Mouse (Mus musculus): ENCODE results near the gene Lpar3. TPM values are rescaled to one million over a fixed set of nuclear protein-coding genes. Genes with fewer than 3 reads are reported as not detected.
A peak's percentile ranks its signal among the peaks of the same experiment; 100 is the strongest.

The Lpar3 gene
- polyA plus RNA-seq, 1 experiment from 2014 or later, result 9.5 TPM

DNA sequence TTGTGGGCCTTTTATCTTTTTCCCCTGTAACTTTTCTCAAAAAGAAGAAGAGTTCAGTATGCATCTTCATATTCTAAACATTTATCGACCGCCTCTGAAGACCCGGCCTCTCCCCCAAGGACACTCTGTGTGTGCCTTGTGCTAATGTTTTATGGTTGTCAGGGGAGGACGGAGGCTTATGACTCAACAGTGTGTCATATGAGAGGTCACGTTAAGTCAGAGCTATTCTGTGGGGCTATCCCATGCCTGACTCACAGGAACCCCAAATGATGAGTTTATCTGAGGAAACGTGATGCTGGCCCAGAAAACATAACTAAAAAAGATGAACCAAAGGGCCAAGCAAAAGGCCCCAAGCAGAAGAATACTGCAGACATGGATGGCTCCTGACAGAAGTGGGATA is 31.0 kb downstream of the Lpar3 start:
- Histone ChIP-seq H3K27ac (ENCODE audit: low read length) (no peak overlapping the region), H3K36me3 (ENCODE audit: insufficient read depth, low read length) (no peaks in the 10 kb centered on the region), H3K27me3 (replicated peaks; ENCODE audit: insufficient read depth, low read length) (no peaks in the 10 kb centered on the region), H3K9ac (replicated peaks; ENCODE audit: low read depth) (no peak overlapping the region), H3K4me2 (replicated peaks; ENCODE audit: low read depth, low read length) (no peak overlapping the region), H3K4me1 (ENCODE audit: insufficient read depth, low read depth, low read length) (no peaks in the 10 kb centered on the region), H3K4me3 (ENCODE audit: low read depth, low read length) (no peak overlapping the region), H3K9me3 (ENCODE audit: low read length) (no peaks in the 10 kb centered on the region)
- no peak for TF ChIP-seq EP300 (IDR thresholded peaks at IDR 0.05)
- TF ChIP-seq CTCF (IDR thresholded peaks at IDR 0.05), result no peak
- WGBS, result 71% methylated on average over 6 of the region's 6 CpGs
- DNase-seq (ENCODE audit: low spot score) (peak; percentile 38), ATAC-seq (peak; percentile 35)

GRCm38 (mm10) chr3:146253736-146254320 is 33.1 kb downstream of the Lpar3 start:
- TF ChIP-seq CTCF (IDR thresholded peaks at IDR 0.05), result no peak
- peak; percentile 42; the same call in 1 of the 2 replicates for TF ChIP-seq EP300 (IDR thresholded peaks at IDR 0.05)
- no peak overlapping the region for H3K4me2 ChIP-seq (replicated peaks; ENCODE audit: low read depth, low read length)
- ATAC-seq (peak; percentile 36), DNase-seq (ENCODE audit: low spot score) (peak; percentile 46)
- no peaks in the 10 kb centered on the region for H3K4me1 ChIP-seq (ENCODE audit: insufficient read depth, low read depth, low read length)
- H3K9me3 ChIP-seq (ENCODE audit: low read length), result no peaks in the 10 kb centered on the region
- no peaks in the 10 kb centered on the region for H3K27me3 ChIP-seq (replicated peaks; ENCODE audit: insufficient read depth, low read length)
- no peak overlapping the region for H3K4me3 ChIP-seq (ENCODE audit: low read depth, low read length)
- no peak overlapping the region for H3K9ac ChIP-seq (replicated peaks; ENCODE audit: low read depth)
- WGBS, result 12% methylated on average over 3 of the region's 3 CpGs
- H3K27ac ChIP-seq (ENCODE audit: low read length), result peak overlapping the region; percentile 28
- no peaks in the 10 kb centered on the region for H3K36me3 ChIP-seq (ENCODE audit: insufficient read depth, low read length)

- WGBS, result 67% methylated on average over 5 of the region's 5 CpGs
- TF ChIP-seq CTCF (IDR thresholded peaks at IDR 0.05) (no peak), EP300 (IDR thresholded peaks at IDR 0.05) (0 out of 2 replicates have a peak, but pooled peaks have one; percentile 21)
- Histone ChIP-seq H3K4me2 (replicated peaks; ENCODE audit: low read depth, low read length) (no peak overlapping the region), H3K9ac (replicated peaks; ENCODE audit: low read depth) (no peak overlapping the region), H3K36me3 (ENCODE audit: insufficient read depth, low read length) (no peaks in the 10 kb centered on the region), H3K27me3 (replicated peaks; ENCODE audit: insufficient read depth, low read length) (no peaks in the 10 kb centered on the region), H3K4me1 (ENCODE audit: insufficient read depth, low read depth, low read length) (no peaks in the 10 kb centered on the region), H3K4me3 (ENCODE audit: low read depth, low read length) (no peak overlapping the region), H3K27ac (ENCODE audit: low read length) (peak overlapping the region; percentile 39; the same call in 1 of the 2 replicates), H3K9me3 (ENCODE audit: low read length) (no peaks in the 10 kb centered on the region)
- ATAC-seq (peak; percentile 40; the same call in 1 of the 2 replicates), DNase-seq (ENCODE audit: low spot score) (peak; percentile 67)
These were observed 34.4 kb downstream of the Lpar3 start for GRCm38 (mm10) chr3:146255123-146255522.

GRCm38 (mm10) chr3:146257483-146258122 is 36.8 kb downstream of the Lpar3 start:
- Histone ChIP-seq H3K27ac (ENCODE audit: low read length) (no peak overlapping the region), H3K27me3 (replicated peaks; ENCODE audit: insufficient read depth, low read length) (no peaks in the 10 kb centered on the region), H3K4me2 (replicated peaks; ENCODE audit: low read depth, low read length) (no peak overlapping the region), H3K4me3 (ENCODE audit: low read depth, low read length) (no peak overlapping the region), H3K9ac (replicated peaks; ENCODE audit: low read depth) (no peak overlapping the region), H3K36me3 (ENCODE audit: insufficient read depth, low read length) (no peaks in the 10 kb centered on the region), H3K4me1 (ENCODE audit: insufficient read depth, low read depth, low read length) (no peaks in the 10 kb centered on the region), H3K9me3 (ENCODE audit: low read length) (no peaks in the 10 kb centered on the region)
- no peak for DNase-seq (ENCODE audit: low spot score)
- 41% methylated on average over 10 of the region's 10 CpGs for WGBS
- no peak for ATAC-seq
- TF ChIP-seq CTCF (IDR thresholded peaks at IDR 0.05) (no peak), EP300 (IDR thresholded peaks at IDR 0.05) (no peak)

DNA sequence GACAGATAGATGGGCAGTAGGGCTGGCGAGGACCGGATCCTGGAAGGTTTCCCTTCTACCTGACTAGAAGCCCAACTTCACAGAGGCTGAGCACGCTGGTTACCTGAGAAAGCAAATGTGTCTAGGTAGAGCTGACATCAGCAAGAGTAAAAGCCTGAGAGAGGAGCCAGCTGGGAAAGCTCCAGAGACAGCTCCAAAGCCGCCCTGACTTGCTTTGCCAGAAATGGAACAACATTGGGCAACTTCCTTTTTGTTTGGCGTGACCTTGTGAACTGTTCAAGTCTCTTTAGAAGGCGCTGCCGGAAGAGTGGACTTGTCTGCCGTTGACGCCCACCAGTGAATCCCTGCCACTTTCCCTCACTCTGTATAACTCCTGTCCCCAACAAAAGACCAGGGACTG is 39.4 kb downstream of the Lpar3 start:
- Histone ChIP-seq H3K4me2 (replicated peaks; ENCODE audit: low read depth, low read length) (no peak overlapping the region), H3K27me3 (replicated peaks; ENCODE audit: insufficient read depth, low read length) (no peaks in the 10 kb centered on the region), H3K36me3 (ENCODE audit: insufficient read depth, low read length) (no peaks in the 10 kb centered on the region), H3K9ac (replicated peaks; ENCODE audit: low read depth) (no peak overlapping the region), H3K4me3 (ENCODE audit: low read depth, low read length) (no peak overlapping the region), H3K4me1 (ENCODE audit: insufficient read depth, low read depth, low read length) (no peaks in the 10 kb centered on the region), H3K9me3 (ENCODE audit: low read length) (no peaks in the 10 kb centered on the region), H3K27ac (ENCODE audit: low read length) (no peak overlapping the region)
- ATAC-seq (peak; percentile 84), DNase-seq (ENCODE audit: low spot score) (peak; percentile 89)
- WGBS, result 49% methylated on average over 9 of the region's 9 CpGs
- TF ChIP-seq CTCF (IDR thresholded peaks at IDR 0.05) (no peak), EP300 (IDR thresholded peaks at IDR 0.05) (peak; percentile 67)

DNA sequence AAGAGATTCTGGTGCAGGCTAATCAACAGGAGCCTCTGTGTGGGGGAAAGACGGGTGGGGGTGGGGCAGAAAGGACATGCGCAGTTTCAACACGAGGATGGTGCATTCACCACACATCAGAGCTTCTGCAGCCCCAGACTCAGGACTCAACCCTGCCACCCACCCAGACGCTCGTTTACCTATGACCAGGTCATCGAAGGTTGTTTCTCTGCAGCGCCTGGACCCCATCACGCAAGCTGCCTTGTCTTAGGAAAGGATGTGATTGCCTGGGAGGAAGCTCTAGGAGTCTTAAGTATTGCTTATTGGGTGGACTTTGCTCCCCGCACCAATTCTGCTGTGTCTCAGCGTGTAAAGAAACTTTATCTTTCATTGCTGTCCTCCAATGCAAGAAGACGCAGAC is 40.1 kb downstream of the Lpar3 start:
- no peaks in the 10 kb centered on the region for H3K9me3 ChIP-seq (ENCODE audit: low read length)
- 79% methylated on average over 11 of the region's 11 CpGs for WGBS
- H3K27ac ChIP-seq (ENCODE audit: low read length), result no peak overlapping the region
- H3K4me1 ChIP-seq (ENCODE audit: insufficient read depth, low read depth, low read length), result no peaks in the 10 kb centered on the region
- H3K27me3 ChIP-seq (replicated peaks; ENCODE audit: insufficient read depth, low read length), result no peaks in the 10 kb centered on the region
- no peak overlapping the region for H3K9ac ChIP-seq (replicated peaks; ENCODE audit: low read depth)
- H3K36me3 ChIP-seq (ENCODE audit: insufficient read depth, low read length), result no peaks in the 10 kb centered on the region
- ATAC-seq, result no peak
- TF ChIP-seq EP300 (IDR thresholded peaks at IDR 0.05), result no peak
- TF ChIP-seq CTCF (IDR thresholded peaks at IDR 0.05), result no peak
- no peak for DNase-seq (ENCODE audit: low spot score)
- no peak overlapping the region for H3K4me3 ChIP-seq (ENCODE audit: low read depth, low read length)
- no peak overlapping the region for H3K4me2 ChIP-seq (replicated peaks; ENCODE audit: low read depth, low read length)

Data from lung, postnatal 0 days (tissue).